Mouse (Mus musculus) liver, embryonic 11.5 days (tissue): Measurements from ENCODE around the gene Phb. TPM values are rescaled to one million over a fixed set of nuclear protein-coding genes. Genes with fewer than 3 reads are reported as not detected.

Experiments used
- ATAC-seq: fragments of 200-750 bp; cut with Nextera tagmentation; replicated peaks from 2 replicates; pipeline ENCODE4 v1.8.0; 2017; ENCODE audit warnings: moderate number of reproducible peaks, mild to moderate bottlenecking, moderate TSS enrichment, moderate library complexity; ENCODE audit not compliant: low FRiP score
- DNase-seq: peaks from one replicate; pipeline ENCODE4 v3.0.0-alpha.2; 2017; ENCODE audit warnings: low spot score
- H3K27ac ChIP-seq: fragments of 300-500 bp; sonication (generic); 2 replicates; pipeline ENCODE4 v1.5.1; 2014; ENCODE audit warnings: mild to moderate bottlenecking, low read depth, low read length, control low read depth
- H3K27me3 ChIP-seq: fragments of 300-500 bp; sonication (generic); replicated peaks from 2 replicates; pipeline ENCODE4 v1.6.1; 2014; ENCODE audit warnings: low read length, mixed read lengths; ENCODE audit not compliant: control insufficient read depth, insufficient read depth
- H3K36me3 ChIP-seq: fragments of 300-500 bp; sonication (generic); 2 replicates; pipeline ENCODE4 v1.6.1; 2014; ENCODE audit warnings: mild to moderate bottlenecking, low read length, moderate library complexity, mixed read lengths; ENCODE audit not compliant: control insufficient read depth, insufficient read depth
- H3K4me1 ChIP-seq: fragments of 300-500 bp; sonication (generic); replicated peaks from 2 replicates; pipeline ENCODE4 v1.6.1; 2014; ENCODE audit warnings: low read length, mixed read lengths; ENCODE audit not compliant: control insufficient read depth, insufficient read depth
- H3K4me2 ChIP-seq: fragments of 300-500 bp; sonication (generic); 2 replicates; pipeline ENCODE4 v1.6.1; 2014; ENCODE audit warnings: mild to moderate bottlenecking, control low read depth, moderate library complexity
- H3K4me3 ChIP-seq: fragments of 300-500 bp; sonication (generic); 2 replicates; pipeline ENCODE4 v1.5.1; 2014; ENCODE audit warnings: low read depth, low read length, control low read depth
- H3K9ac ChIP-seq: fragments of 300-500 bp; sonication (generic); 2 replicates; pipeline ENCODE4 v1.6.1; 2014; ENCODE audit warnings: low read depth, low read length, control low read depth
- H3K9me3 ChIP-seq: fragments of 300-500 bp; sonication (generic); 2 replicates; pipeline ENCODE4 v1.6.1; 2016; ENCODE audit warnings: low read length, inconsistent platforms, mixed read lengths; ENCODE audit not compliant: control insufficient read depth
- WGBS: fragments of 180-500 bp; shearing (Covaris S2); extraction: QIAGEN DNeasy Blood & Tissue Kit; methylation state at CpG from one replicate; pipeline ENCODE4 v1.1.7; 2014; 5-methylcytosine and 5-hydroxymethylcytosine counted together
- polyA plus RNA-seq: library from polyadenylated mRNA; unstranded; fragments of >200 nt; fragmentation: Nextera tagmentation; extraction: Ambion mirVana; gene quantifications from 2 replicates; pipeline ENCODE4 v1.2.1, GENCODE M21; 2014

The Phb gene
- polyA plus RNA-seq, 1 experiment from 2014 or later = 308 TPM

DNA sequence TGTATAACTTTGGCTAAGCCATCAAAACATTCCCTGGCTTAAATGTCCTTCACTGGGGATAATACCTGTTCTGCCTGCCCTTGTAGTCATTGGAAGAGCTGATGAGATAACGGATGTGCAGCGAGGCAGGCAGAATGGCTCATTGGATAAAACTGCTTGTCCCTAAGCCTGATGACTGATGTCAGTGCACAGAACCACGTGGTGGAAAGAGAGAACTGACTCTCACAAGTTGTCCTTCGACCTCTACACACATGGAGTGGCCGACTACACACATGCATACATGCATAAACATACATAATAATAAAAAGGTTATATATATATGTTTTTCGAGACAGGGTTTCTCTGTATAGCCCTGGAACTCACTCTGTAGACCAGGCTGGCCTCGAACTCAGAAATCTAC lies 43.7 kb downstream of the Phb start:
- Histone ChIP-seq H3K27me3 (no peaks in the 10 kb centered on the region), H3K36me3 (no peaks in the 10 kb centered on the region), H3K9ac (no peak overlapping the region), H3K9me3 (no peaks in the 10 kb centered on the region), H3K4me3 (no peak overlapping the region), H3K4me1 (peaks cover 21% of the 10 kb centered on the region), H3K27ac (no peak overlapping the region), H3K4me2 (no peak overlapping the region)
- ATAC-seq (no peak), DNase-seq (no peak)
- WGBS = 75% methylated on average over 7 of the region's 7 CpGs

GRCm38 (mm10) chr11:95712085-95712562 lies 45.4 kb downstream of the Phb start:
- H3K27ac ChIP-seq = peak overlapping the region; percentile 99
- ATAC-seq (peak; percentile 11; the same call in 1 of the 2 replicates), DNase-seq (no peak)
- peak overlapping the region; percentile 92 for H3K9ac ChIP-seq
- H3K27me3 ChIP-seq = no peaks in the 10 kb centered on the region
- WGBS = 12% methylated on average over 12 of the region's 12 CpGs
- no peaks in the 10 kb centered on the region for H3K36me3 ChIP-seq
- no peaks in the 10 kb centered on the region for H3K9me3 ChIP-seq
- peaks cover 23% of the 10 kb centered on the region for H3K4me1 ChIP-seq
- H3K4me3 ChIP-seq = peak overlapping the region; percentile 82
- H3K4me2 ChIP-seq = peak overlapping the region; percentile 97

DNA sequence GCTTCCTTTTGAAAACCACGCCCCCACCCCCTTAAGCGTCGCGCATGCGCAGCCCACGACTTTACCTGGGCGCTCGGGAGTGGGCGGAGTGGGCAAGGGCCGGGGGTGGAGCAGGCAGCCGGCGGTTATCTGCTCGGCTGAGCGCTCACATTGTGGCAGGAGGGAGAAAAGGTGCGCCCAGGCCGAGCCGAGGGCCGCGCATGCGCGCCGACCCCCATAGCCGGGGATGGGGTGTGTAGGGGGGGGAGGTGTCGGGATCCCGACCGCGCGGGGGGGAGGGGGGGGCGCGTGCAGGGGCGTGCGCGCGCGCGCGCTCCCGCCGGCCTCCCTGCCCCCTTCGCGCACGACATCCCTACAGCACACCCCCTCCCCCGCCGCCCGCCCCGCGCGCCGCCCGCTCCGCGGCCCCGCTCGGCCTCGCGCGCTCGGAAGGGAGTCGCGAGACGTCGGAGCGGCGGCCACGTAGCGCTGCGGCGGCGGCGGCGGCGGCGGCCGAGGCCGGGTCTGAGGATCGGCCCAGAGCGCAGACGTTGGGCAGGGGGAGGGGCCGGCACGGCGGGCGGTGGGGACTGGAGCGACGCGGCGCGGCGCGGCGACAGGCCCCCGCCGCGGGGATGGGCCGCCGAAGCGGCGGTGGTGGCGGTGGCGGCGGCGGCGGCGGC lies 45.9 kb downstream of the Phb start, which contains the start of gene Zfp652:
TSS of gene Zfp652 (plus strand) at position 111 of the 662 bp plus-strand sequence.
- peak within 1 kb of the TSS; percentile 97 for H3K4me2 ChIP-seq
- peak within 1 kb of the TSS; percentile 92 for H3K9ac ChIP-seq
- no peaks in the 10 kb centered on the region for H3K27me3 ChIP-seq
- no peaks in the 10 kb centered on the region for H3K9me3 ChIP-seq
- peak within 1 kb of the TSS; percentile 99 for H3K27ac ChIP-seq
- DNase-seq (peak; percentile 93), ATAC-seq (peak; percentile 92)
- H3K4me3 ChIP-seq = peak within 1 kb of the TSS; percentile 82
- H3K4me1 ChIP-seq = peaks cover 23% of the 10 kb centered on the region
- H3K36me3 ChIP-seq = no peaks in the 10 kb centered on the region
- 0% methylated on average over 22 of the region's 103 CpGs for WGBS

- under 1% methylated on average over 38 of the region's 49 CpGs for WGBS
- DNase-seq (peak; percentile 76), ATAC-seq (peak; percentile 69)
- Histone ChIP-seq H3K36me3 (no peaks in the 10 kb centered on the region), H3K9ac (peak overlapping the region; percentile 92), H3K4me1 (peaks cover 23% of the 10 kb centered on the region), H3K4me2 (peak overlapping the region; percentile 97), H3K9me3 (no peaks in the 10 kb centered on the region), H3K27me3 (no peaks in the 10 kb centered on the region), H3K4me3 (peak overlapping the region; percentile 82), H3K27ac (peak overlapping the region; percentile 99)
Observed at GRCm38 (mm10) chr11:95713225-95713810, 46.6 kb downstream of the Phb start.

- ATAC-seq (no peak), DNase-seq (no peak)
- Histone ChIP-seq H3K4me1 (peaks cover 23% of the 10 kb centered on the region), H3K27me3 (no peaks in the 10 kb centered on the region), H3K4me3 (peak overlapping the region; percentile 82), H3K4me2 (peak overlapping the region; percentile 97), H3K9me3 (no peaks in the 10 kb centered on the region), H3K27ac (peak overlapping the region; percentile 99), H3K9ac (peak overlapping the region; percentile 92), H3K36me3 (no peaks in the 10 kb centered on the region)
- WGBS = 2% methylated on average over 13 of the region's 13 CpGs
Observed at GRCm38 (mm10) chr11:95713811-95714241, 47.1 kb downstream of the Phb start.

GRCm38 (mm10) chr11:95714411-95714810 lies 47.7 kb downstream of the Phb start:
- no peak for DNase-seq
- peak overlapping the region; percentile 92 for H3K9ac ChIP-seq
- 38% methylated on average over 7 of the region's 7 CpGs for WGBS

DNA sequence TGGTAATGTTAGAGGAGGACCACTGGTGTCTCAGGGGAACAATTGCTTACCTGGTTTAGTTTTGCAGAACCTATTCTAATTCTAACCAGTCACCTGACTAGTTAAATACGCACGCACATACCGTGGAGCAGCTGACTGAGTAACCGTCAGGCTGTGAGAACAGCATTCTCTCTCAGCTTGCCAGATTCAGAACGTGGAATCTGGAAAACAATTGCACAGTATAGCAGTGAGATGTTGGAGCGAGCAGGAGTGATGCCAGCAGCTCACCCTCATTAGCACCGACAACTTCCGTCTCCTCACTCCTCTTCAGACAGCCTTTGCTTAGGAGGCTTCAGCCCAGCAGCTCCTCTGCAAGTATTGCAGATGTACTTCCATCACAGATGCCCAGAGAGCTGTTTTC lies 49.4 kb downstream of the Phb start:
- H3K4me2 ChIP-seq = no peak overlapping the region
- no peak overlapping the region for H3K27ac ChIP-seq
- no peak for ATAC-seq
- no peaks in the 10 kb centered on the region for H3K36me3 ChIP-seq
- H3K4me3 ChIP-seq = no peak overlapping the region
- H3K4me1 ChIP-seq = peaks cover 23% of the 10 kb centered on the region
- no peak for DNase-seq
- no peaks in the 10 kb centered on the region for H3K9me3 ChIP-seq
- WGBS = 82% methylated on average over 8 of the region's 8 CpGs
- no peak overlapping the region for H3K9ac ChIP-seq
- H3K27me3 ChIP-seq = no peaks in the 10 kb centered on the region

More at GRCm38 (mm10) chr11:95714411-95714810, 47.7 kb downstream of the Phb start:
- H3K36me3 ChIP-seq = no peaks in the 10 kb centered on the region
- H3K4me3 ChIP-seq = peak overlapping the region; percentile 82
- H3K4me2 ChIP-seq = peak overlapping the region; percentile 97
- H3K4me1 ChIP-seq = peaks cover 23% of the 10 kb centered on the region
- no peaks in the 10 kb centered on the region for H3K27me3 ChIP-seq
- ATAC-seq = no peak
- peak overlapping the region; percentile 99; the same call in 1 of the 2 replicates for H3K27ac ChIP-seq
- H3K9me3 ChIP-seq = no peaks in the 10 kb centered on the region

- Histone ChIP-seq H3K4me2 (no peak overlapping the region), H3K27ac (no peak overlapping the region), H3K9ac (no peak overlapping the region), H3K4me1 (peaks cover 12% of the 10 kb centered on the region), H3K36me3 (no peaks in the 10 kb centered on the region), H3K9me3 (no peaks in the 10 kb centered on the region), H3K4me3 (no peak overlapping the region), H3K27me3 (no peaks in the 10 kb centered on the region)
- no peak for DNase-seq
- ATAC-seq = no peak
- 90% methylated on average over 3 of the region's 3 CpGs for WGBS
Observed at GRCm38 (mm10) chr11:95719356-95719755, 52.6 kb downstream of the Phb start.
